Mouse (Mus musculus) heart, embryonic 11.5 days (tissue): ENCODE results near the gene Ier5l. TPM values are rescaled to one million over a fixed set of nuclear protein-coding genes. Genes with fewer than 3 reads are reported as not detected.

Experiments
- ATAC-seq: fragments of 200-750 bp; cut with Nextera tagmentation; replicated peaks from 2 replicates; pipeline ENCODE4 v1.8.0; 2017; ENCODE audit warnings: moderate library complexity; ENCODE audit not compliant: insufficient number of reproducible peaks, low FRiP score, low TSS enrichment
- H3K27ac ChIP-seq: fragments of 300-500 bp; sonication (generic); 2 replicates; pipeline ENCODE4 v1.5.1; 2014; ENCODE audit warnings: mild to moderate bottlenecking, low read depth, low read length
- H3K27me3 ChIP-seq: fragments of 300-500 bp; sonication (generic); 2 replicates; pipeline ENCODE4 v1.6.1; 2014; ENCODE audit warnings: mild to moderate bottlenecking, low read length, mixed read lengths; ENCODE audit not compliant: control insufficient read depth, insufficient read depth
- H3K36me3 ChIP-seq: fragments of 300-500 bp; sonication (generic); 2 replicates; pipeline ENCODE4 v1.6.1; 2014; ENCODE audit warnings: mild to moderate bottlenecking, low read length, moderate library complexity, mixed read lengths; ENCODE audit not compliant: control insufficient read depth, insufficient read depth
- H3K4me1 ChIP-seq: fragments of 300-500 bp; sonication (generic); 2 replicates; pipeline ENCODE4 v1.6.1; 2014; ENCODE audit warnings: low read length; ENCODE audit not compliant: control insufficient read depth, insufficient read depth
- H3K4me2 ChIP-seq: fragments of 300-500 bp; sonication (generic); 2 replicates; pipeline ENCODE4 v1.6.1; 2014; ENCODE audit warnings: mild to moderate bottlenecking, moderate library complexity
- H3K4me3 ChIP-seq: fragments of 300-500 bp; sonication (generic); 2 replicates; pipeline ENCODE4 v1.5.1; 2014; ENCODE audit warnings: low read depth, low read length
- H3K9ac ChIP-seq: fragments of 300-500 bp; sonication (generic); 2 replicates; pipeline ENCODE4 v1.6.1; 2014; ENCODE audit warnings: mild to moderate bottlenecking, low read depth, low read length, moderate library complexity
- H3K9me3 ChIP-seq: fragments of 300-500 bp; sonication (generic); replicated peaks from 2 replicates; pipeline ENCODE4 v1.6.1; 2016; ENCODE audit warnings: low read length; ENCODE audit not compliant: control insufficient read depth
- WGBS: fragments of 180-500 bp; shearing (Covaris S2); extraction: QIAGEN DNeasy Blood & Tissue Kit; methylation state at CpG from one replicate; pipeline ENCODE4 v1.1.7; 2014; ENCODE audit not compliant: insufficient replicate concordance; 5-methylcytosine and 5-hydroxymethylcytosine counted together
- polyA plus RNA-seq: library from polyadenylated mRNA; unstranded; fragments of >200 nt; fragmentation: Nextera tagmentation; extraction: Ambion mirVana; gene quantifications from 2 replicates; pipeline ENCODE4 v1.2.1, GENCODE M21; 2014

Ier5l gene
- polyA plus RNA-seq, 1 experiment from 2014 or later, result 2.4 TPM

DNA sequence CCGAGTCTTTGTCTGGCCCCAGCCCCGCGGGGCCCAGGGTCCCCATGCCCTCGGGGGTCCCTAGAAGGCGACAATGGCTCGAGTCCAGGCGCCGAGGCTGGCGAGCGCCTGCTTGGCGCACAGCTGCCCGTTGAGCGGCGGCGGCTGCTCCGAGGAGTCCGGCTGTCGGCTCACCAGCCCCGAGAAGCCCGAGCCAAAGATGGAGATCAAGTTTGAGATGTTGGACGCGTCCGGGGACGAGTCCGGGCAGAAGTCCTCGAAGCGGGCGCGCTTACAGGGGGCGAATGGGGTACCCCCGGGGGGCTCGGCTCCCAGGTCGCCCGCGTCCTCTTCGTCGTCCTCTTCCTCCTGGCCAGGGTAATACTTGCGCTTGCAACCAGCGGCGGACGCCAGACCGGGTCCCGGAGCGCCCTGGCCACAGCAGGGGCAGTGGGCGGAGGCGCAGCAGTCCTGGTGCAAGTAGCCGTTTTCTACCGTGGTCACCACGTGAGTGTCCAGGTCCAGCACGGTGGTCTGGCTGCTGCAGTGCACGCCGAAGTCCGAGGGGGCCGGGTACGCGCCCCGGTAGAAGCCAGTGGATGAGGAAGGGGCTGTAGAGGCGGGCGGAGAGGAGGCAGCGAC is 1.2 kb downstream of the Ier5l start:
- H3K27me3 ChIP-seq, result peaks cover 10% of the 10 kb centered on the region
- ATAC-seq, result no peak
- H3K27ac ChIP-seq, result peak overlapping the region; percentile 80
- WGBS, result under 1% methylated on average over 59 of the region's 60 CpGs
- H3K36me3 ChIP-seq, result no peaks in the 10 kb centered on the region
- H3K4me3 ChIP-seq, result peak overlapping the region; percentile 85
- H3K9ac ChIP-seq, result peak overlapping the region; percentile 96
- H3K4me1 ChIP-seq, result peaks cover 19% of the 10 kb centered on the region
- no peaks in the 10 kb centered on the region for H3K9me3 ChIP-seq
- H3K4me2 ChIP-seq, result peak overlapping the region; percentile 96

DNA sequence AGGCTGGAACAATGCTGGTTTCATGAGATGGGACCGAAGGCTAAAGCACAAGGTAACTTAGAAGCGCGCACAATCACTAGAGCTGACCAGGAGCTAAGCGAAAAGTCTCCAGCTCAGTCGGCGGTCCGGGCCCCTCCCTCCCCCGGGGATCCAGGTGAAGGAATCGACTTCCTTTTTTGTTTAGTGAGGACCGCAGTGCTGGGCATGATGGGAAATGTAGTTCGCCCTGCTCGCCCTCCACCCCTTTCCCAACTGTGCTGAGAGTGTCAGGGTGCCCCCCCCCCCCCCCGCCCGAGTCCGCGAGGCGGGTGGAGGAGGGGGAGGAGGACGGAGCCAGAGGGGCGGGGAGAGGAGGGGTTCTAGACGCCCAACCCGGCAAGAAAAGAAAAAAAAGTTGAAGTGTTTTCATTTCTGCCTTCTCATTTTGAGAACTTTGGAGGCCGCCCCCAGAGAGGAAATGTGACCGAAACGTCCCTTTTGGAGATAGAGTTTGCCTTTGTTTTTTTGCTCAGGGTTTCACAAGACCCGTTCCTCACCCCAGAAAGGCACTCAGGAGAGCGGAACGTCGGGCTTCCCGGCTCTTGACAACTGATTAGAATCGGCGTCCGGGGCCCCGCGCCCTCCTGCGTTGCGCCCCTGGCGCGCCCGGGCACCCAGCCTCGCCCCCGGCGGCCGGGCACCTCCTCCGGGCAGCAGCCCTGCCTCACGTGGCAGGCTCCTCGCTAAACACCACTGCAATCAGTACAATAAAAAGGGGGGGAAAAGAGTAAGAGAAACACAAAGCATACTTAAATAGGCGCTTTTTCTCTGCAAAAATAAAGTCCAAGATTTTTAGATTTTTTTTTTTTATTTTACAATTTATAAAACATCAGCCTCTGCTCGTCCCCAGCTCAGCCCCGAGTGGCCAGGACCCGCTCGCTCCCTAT is 2.0 kb downstream of the Ier5l start:
- peaks cover 27% of the 10 kb centered on the region for H3K4me1 ChIP-seq
- H3K4me3 ChIP-seq, result peak overlapping the region; percentile 85
- ATAC-seq, result peak; percentile 39; the same call in 1 of the 2 replicates
- no peaks in the 10 kb centered on the region for H3K36me3 ChIP-seq
- H3K9me3 ChIP-seq, result no peaks in the 10 kb centered on the region
- peak overlapping the region; percentile 96 for H3K9ac ChIP-seq
- H3K27me3 ChIP-seq, result peaks cover 10% of the 10 kb centered on the region
- WGBS, result under 1% methylated on average over 44 of the region's 51 CpGs
- peak overlapping the region; percentile 80 for H3K27ac ChIP-seq
- peak overlapping the region; percentile 96 for H3K4me2 ChIP-seq

DNA sequence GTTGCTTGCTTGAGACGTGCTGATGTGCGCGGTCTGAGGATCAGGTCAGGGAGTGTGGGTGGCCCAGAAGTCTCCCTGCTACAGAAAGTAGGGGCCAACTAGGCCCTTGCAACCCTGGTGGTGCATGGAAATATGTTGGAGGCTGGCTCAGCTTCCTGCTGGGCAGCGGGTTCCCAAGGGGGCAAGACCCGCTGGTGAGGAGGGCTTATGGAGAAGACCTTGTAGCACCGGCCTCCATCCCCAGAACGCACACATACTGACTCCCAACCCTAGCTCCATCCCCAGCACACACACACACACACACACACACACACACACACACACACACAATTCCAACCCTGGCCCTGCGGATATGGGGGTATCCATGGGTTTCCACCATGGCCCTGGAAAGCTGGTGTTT is 3.0 kb downstream of the Ier5l start:
- Histone ChIP-seq H3K27ac (peak overlapping the region; percentile 73), H3K4me2 (peak overlapping the region; percentile 96), H3K9ac (peak overlapping the region; percentile 85), H3K4me3 (peak overlapping the region; percentile 12; the same call in 1 of the 2 replicates), H3K9me3 (no peaks in the 10 kb centered on the region), H3K36me3 (no peaks in the 10 kb centered on the region), H3K27me3 (peaks cover 10% of the 10 kb centered on the region), H3K4me1 (peaks cover 29% of the 10 kb centered on the region)
- WGBS, result 14% methylated on average over 8 of the region's 8 CpGs
- no peak for ATAC-seq

DNA sequence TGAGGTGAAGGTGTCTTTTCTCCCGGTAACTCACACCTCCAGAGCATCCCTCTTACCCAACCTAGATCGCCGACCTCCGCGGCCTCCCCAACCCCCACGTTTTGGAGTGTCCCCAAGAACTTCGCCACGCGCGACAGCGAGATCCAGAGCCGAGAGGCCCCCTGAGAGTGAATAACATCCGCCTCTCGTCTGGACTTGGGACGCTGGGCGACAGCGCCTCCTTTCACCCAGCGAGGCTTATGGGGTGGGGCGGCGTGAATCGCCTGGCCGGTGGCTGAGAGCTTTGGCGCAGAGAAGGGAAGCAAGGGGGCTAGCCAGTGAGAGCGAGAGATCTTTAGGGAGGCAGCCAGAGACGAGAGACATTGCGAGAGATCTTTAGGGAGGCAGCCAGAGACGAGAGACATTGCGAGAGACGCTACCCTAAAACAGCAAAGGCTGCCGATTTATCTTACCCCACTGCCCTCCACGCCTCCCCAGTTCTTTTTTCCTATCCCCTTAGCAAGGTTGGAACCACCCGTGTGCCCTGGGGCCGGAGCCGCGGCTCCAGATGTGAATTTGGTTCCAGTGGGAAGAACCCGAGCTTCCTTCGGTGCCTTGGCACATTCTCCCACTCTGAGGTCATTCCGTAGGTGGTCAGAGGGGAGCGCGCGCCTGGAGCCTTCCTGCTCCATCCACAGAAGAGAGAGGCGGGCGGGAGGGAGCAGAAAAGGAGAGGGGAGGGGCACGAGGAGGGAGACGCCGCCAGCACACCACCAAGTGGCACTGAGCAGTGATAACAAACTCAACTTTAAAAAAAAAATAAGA is 3.7 kb downstream of the Ier5l start:
- Histone ChIP-seq H3K4me2 (peak overlapping the region; percentile 96), H3K9ac (peak overlapping the region; percentile 85), H3K27ac (peak overlapping the region; percentile 82), H3K9me3 (no peaks in the 10 kb centered on the region), H3K36me3 (no peaks in the 10 kb centered on the region), H3K4me1 (peaks cover 29% of the 10 kb centered on the region), H3K4me3 (peak overlapping the region; percentile 56), H3K27me3 (peaks cover 5% of the 10 kb centered on the region)
- WGBS, result under 1% methylated on average over 46 of the region's 46 CpGs
- no peak for ATAC-seq

DNA sequence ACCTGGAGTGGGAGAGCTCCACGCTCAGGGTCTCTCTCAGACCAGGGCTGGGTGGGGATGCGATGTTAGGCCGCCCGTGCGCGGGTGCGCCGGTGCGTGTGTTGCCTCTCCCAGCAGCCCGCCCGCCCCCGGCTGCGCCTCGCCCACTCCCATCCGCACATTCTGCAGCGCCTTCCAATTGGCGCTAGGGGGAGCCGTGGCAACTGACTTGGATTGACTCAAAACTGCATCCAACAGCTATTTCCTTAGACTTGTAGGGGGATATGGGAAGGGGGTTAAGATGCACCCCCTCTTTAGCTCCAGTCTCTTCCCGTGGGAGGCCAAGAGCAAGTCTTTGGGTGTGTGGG is 4.2 kb downstream of the Ier5l start:
- peak overlapping the region; percentile 56 for H3K4me3 ChIP-seq
- H3K27me3 ChIP-seq, result no peaks in the 10 kb centered on the region; the same call in none of the 2 replicates
- peak overlapping the region; percentile 96 for H3K4me2 ChIP-seq
- no peaks in the 10 kb centered on the region for H3K36me3 ChIP-seq
- peak overlapping the region; percentile 85 for H3K9ac ChIP-seq
- ATAC-seq, result 0 out of 2 replicates have a peak, but pooled peaks have one; percentile 8
- H3K9me3 ChIP-seq, result no peaks in the 10 kb centered on the region
- H3K4me1 ChIP-seq, result peaks cover 29% of the 10 kb centered on the region
- peak overlapping the region; percentile 82; the same call in 1 of the 2 replicates for H3K27ac ChIP-seq
- 1% methylated on average over 19 of the region's 19 CpGs for WGBS

DNA sequence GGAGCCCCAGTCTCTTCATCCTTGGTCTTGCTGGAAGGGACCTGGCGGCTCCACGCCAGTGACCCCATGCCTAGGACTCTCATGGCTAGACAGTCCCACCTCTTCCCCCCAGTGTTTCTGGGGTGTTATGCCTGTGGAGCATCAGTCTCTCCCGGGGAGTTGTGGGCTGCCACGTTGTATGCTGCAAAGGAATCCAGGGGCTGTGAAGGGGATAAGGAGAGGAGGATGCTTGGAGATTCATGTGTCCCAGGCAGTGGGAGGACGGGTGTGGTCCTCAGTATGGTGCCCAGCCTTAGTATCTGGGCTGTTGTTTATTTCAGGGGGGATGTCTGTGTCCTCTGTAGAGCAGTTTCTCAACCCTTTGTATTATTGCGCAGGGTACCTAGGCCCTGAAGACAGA is 5.0 kb downstream of the Ier5l start:
- no peak for ATAC-seq
- H3K9ac ChIP-seq, result peak overlapping the region; percentile 85; the same call in 1 of the 2 replicates
- peaks cover 29% of the 10 kb centered on the region for H3K4me1 ChIP-seq
- no peak overlapping the region for H3K4me3 ChIP-seq
- H3K36me3 ChIP-seq, result no peaks in the 10 kb centered on the region
- peak overlapping the region; percentile 96 for H3K4me2 ChIP-seq
- 59% methylated on average over 6 of the region's 6 CpGs for WGBS
- H3K27me3 ChIP-seq, result no peaks in the 10 kb centered on the region; the same call in none of the 2 replicates
- H3K27ac ChIP-seq, result no peak overlapping the region
- no peaks in the 10 kb centered on the region for H3K9me3 ChIP-seq

DNA sequence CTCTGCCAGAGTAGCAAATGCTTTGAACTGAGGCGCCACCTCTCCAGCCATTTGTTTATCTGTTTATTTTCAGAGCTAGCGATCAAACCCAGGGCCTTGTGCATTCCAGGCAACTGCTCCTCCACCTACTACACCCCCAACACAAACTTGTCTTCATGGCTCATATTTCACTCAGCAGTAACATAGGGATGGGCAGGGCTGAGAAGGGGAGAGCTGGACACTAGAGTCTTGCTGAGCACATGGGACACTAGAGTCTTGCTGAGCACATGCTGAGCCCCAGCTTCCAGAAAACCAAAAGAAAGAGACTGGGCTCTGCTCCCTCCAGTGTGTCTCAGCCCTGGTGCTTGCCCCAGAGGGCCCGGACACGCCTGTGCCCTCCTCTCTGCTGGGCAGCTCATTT is 7.2 kb downstream of the Ier5l start:
- no peaks in the 10 kb centered on the region for H3K9me3 ChIP-seq
- no peak overlapping the region for H3K9ac ChIP-seq
- no peaks in the 10 kb centered on the region; the same call in 1 of the 2 replicates for H3K27me3 ChIP-seq
- H3K4me3 ChIP-seq, result no peak overlapping the region
- no peaks in the 10 kb centered on the region for H3K36me3 ChIP-seq
- no peak for ATAC-seq
- 56% methylated on average over 4 of the region's 4 CpGs for WGBS
- no peak overlapping the region for H3K27ac ChIP-seq
- no peak overlapping the region for H3K4me2 ChIP-seq
- peaks cover 40% of the 10 kb centered on the region for H3K4me1 ChIP-seq

DNA sequence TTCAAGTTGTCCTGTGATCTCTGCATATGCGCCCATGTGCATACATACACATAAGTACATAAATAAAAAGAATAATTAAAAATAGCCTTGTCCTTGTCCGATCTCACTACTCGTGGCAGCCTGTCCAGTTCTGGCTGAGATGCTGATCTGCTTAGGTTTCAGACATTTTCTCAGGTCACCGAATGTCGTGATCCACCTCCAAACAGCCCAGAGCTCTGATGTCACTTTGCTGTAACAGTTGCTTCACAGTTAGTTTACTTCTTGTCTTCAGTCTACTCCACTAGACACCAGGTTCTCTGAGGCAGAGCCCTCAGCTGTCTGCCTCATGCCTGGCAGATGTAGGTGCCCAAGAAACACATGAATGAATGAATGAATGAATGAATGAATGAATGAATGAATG is 9.6 kb downstream of the Ier5l start:
- WGBS, result 51% methylated on average over 5 of the region's 5 CpGs
- ATAC-seq, result no peak
- peaks cover 30% of the 10 kb centered on the region for H3K4me1 ChIP-seq
- no peaks in the 10 kb centered on the region for H3K9me3 ChIP-seq
- H3K36me3 ChIP-seq, result no peaks in the 10 kb centered on the region
- H3K4me2 ChIP-seq, result peak overlapping the region; percentile 58
- H3K27ac ChIP-seq, result peak overlapping the region; percentile 76
- H3K9ac ChIP-seq, result peak overlapping the region; percentile 22; the same call in 1 of the 2 replicates
- H3K4me3 ChIP-seq, result peak overlapping the region; percentile 31
- no peaks in the 10 kb centered on the region for H3K27me3 ChIP-seq
